Mouse (Mus musculus): ENCODE measurements around the gene Chmp2a.

DNA sequence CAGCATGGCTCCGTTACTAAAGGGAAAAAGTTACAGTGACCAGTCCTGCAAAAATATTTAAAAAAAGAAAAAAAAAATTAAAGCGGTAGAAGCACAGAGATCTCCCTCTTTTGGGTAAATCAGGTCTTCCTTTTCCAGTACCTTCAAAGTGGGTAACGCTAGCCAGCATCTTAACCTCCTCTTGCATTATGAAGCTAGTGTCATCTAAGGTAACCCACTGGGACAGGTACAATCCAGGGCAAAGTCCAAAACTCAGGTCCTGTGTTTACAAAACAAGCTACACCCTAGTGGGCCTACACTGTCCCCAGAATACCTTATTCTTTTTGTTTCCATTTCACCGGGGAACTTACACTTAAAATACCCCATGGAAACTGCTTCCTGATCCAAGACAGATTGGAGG is 20.9 kb downstream of the Chmp2a start:
- no peak for TF ChIP-seq CTCF (conservative IDR thresholded peaks at IDR 0.05; ENCODE audit: insufficient read depth, insufficient read length, low read depth, low read length)
- no peak for TF ChIP-seq POLR2A (IDR thresholded peaks at IDR 0.05; ENCODE audit: low read depth, low read length)

Data from kidney, adult 2 months (tissue).